Mouse (Mus musculus): ENCODE results near the gene Gm49388.
"Not testable (repeated sequence)": the region's sequence is repeated elsewhere in the genome, so short reads cannot be mapped to it uniquely, and the experiment has no call there.

The Gm49388 gene

DNA sequence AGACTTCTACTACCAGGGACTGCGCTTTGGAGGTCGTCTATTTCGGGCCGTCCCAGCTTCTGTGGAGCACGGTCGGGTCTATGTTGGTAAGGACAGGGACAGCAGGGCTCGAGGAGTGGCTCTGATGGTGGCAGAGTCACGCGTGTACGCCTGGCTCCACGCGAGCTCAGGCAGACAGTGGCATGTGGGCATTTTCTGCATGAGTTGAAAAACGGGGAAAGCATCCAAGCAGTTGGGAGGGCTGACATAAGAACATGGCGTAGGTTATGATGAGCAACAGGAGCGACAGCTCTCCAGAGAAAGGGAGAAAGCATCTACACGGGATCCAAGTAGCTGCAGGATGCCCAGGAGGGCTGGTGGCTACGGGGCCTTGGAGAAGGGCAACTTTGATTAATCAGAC lies 16.9 kb downstream of the Gm49388 start:
- no peak for DNase-seq (ENCODE audit: low spot score)

DNA sequence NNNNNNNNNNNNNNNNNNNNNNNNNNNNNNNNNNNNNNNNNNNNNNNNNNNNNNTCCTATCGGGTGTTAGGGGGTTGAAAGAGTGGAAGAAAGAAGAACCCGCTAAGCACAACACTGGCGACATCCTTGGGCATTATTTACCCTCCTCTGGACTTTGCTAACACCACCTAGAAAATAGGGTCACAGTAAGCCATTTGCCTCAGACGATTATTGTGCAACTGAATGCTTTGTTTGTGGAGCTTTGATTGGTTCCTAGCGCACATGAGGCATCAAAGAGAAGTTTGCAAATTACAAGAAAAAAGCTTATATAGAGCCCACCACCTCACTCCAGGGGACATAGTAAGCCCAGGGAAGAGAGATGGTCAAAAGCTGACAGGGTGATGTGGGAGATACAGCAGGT lies 23.4 kb downstream of the Gm49388 start:
- no peak for DNase-seq (ENCODE audit: low spot score)

DNA sequence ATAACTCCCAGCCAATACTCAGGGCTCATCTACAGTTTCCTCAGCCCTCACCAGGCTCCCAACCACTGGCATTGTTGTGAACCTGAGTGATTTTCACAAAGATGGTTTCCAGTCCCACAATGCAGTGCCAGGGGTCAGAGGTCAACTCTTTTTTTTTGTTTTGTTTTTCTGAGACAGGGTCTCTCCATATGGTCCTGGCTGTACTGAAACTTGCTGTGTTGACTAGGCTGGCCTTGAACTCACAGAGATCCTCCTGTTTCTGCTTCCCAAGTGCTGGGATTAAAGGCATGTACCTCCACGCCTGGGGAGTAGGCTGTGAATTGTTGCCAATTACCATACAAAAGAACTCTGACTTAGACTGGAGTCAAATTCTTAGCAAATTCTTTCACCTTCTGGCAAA lies 24.4 kb downstream of the Gm49388 start:
- DNase-seq (ENCODE audit: low spot score) = no peak

DNA sequence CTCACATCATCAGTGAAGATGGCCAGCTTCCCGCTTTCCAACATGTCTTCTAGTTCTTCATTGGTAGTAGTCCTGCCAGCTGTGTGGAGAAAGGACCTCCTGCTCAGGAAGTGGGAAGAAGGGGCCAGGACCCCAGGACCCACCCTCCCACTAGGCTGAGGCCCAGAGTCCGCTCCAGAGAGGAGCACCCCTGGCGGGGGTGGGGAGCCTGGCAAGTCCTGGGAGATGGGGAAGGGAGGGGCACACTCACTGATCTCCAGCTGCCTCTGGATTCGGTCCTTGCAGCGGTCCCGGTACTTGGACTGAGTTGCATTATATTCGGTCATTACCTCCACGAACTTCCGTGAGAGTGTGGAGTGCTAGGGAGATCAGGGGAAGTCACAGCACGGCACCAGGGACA lies 25.2 kb downstream of the Gm49388 start:
- no peak for DNase-seq (ENCODE audit: low spot score)

DNA sequence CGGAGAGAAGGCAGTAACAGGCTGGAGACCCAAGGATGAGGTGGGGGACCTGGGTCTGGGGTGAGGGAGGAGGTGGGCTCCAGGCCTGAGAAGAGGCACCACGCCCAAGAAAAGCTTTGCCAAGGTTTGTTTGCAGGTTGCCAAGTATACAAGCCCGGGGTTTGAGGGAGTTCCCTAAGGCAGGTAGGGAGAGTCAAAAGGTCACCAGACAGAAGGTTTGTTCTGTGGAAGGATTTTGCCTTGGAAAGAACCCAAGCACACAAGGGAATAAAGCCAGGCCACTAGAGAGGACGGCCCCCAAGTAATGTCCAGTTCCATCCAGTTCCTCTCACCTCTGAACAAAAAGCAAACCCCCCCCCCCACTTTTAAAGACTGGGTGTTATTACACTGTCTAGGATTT lies 25.8 kb downstream of the Gm49388 start:
- DNase-seq (ENCODE audit: low spot score) = no peak

DNA sequence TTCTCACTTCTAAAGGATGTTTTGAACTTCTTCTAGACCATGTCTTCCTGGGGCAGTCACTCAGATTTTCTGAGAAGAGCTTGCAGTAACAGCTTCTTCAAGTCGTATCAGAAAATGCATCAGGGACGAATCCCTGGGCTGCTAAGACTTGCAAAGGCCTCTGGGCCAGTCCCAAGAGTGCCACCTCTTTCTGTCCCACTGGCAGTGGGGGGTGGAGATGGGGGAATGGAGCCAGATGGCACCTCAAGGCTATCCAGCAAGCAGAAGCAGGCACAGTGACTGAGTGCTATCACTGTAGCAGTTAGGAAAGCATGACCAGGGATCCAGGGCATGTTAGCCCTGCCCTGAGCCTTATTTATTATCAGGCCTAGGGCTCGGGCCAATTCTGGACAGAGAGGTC lies 26.9 kb downstream of the Gm49388 start:
- no peak for DNase-seq (ENCODE audit: low spot score)

DNA sequence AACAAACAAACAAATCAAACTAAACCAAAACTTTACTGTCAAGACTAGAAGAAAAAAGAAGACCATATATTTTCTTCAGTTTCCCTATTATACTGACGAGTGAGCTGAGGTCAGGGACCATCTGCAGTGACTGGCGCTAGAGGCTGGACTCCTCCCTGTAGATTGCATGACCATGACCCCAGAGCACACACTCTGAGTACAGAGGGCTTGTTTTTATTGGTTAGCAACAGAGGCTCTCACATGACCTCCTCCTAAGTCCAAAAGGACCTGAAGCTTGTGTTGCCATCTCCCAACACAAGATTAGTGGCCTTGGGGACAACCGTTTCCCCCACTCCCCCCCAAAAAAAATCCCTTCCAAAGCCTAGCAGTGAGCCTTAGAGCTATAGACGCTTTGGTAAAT lies 28.4 kb downstream of the Gm49388 start:
- DNase-seq (ENCODE audit: low spot score) = no peak

DNA sequence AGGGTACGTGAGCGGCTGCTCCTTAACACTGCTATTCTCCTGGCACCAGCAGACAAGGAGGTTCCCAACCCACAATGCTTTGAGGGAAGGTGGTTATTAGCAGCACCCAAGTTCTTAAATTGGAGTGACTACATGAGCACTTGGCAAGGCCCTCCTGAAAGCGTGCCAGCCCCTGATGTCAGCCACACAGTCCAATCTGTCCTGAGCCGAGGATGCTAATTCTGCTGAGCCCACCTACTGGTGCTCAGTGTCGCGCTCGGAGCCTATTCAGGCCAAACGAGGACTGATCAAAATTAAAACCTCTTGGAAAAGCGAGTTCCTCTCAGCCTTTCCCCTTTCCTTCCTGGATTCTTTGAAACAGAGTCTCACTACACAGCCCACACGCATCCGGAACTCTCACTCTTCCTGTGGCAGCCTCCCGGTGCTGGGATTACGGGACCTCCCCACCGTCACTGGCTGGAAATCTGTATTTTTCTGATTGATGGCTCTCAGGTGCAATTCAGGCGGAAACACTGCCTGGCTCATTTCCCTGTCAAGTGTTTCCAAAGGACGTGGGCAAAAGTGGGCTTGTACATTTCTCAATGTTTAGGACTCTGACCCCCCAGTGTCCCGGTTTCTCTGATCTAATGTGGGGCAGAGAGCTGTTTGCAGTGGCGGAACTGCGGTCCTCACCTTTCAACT lies 29.0 kb downstream of the Gm49388 start:
- DNase-seq (ENCODE audit: low spot score) = no peak

DNA sequence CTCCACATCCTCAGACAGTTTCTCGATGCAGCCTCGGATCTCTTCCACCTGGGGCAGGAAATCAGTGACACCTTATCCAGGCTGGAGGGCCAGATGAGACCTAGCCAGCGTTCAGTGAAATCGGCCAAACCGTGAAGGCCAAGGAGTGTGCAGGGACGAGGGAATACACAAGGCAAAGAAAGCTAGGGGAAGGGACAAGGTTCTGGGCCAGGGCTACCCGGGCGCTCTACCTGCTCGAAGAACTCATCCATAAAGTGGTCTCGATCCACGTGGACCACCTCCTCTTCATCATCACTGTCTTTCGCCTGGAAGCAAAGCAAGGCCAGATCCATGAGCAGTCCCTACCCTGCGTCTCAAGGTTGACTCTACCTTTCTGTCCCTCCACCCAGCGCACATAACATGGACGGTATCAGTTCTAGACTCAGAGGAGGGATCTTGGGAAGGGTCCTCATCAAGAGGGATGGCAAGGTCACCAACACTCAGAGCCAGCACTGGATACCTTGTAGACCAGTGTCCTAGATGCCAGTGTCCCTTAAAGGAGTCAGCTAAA lies 29.8 kb downstream of the Gm49388 start:
- DNase-seq (ENCODE audit: low spot score) = no peak

DNA sequence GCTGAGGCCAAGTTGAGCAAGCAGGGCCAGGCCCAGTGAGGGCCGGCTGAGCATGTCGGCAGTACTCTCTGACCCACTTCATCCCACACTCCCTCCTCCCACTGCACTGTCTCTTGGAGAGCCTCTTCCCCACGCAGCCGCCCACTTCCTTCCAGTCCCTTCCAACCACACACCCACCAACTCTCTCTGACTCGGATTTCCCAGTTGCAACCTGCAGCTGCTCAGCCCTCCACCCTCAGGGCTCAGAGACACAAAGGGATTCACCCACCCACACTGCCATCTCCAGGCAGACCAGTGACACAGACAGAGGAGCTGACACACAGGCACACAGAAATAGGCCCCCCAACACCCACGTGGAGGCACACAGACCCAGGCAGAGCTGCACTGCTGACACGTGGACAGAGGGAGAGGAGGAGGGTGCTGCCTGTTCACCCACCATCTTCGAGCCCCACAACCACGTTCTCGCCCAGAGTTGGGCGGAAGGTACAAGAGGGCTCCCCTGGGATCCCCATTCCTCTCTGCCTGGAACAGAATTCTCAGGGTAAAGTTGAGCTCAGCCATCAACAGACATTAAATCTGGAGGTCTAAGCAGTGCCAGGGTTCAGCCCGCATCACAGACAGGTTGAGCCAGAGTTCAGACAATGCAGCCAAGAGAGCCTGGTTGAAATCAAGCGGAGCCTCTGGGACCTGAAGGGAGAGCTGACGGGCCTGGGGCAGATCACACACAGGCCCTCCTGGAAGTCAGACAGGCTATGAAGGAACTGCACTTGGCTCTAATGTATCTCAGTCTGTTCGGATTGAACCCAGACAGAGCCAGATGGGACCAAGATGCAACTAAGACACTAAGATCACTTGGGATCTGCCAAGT lies 30.8 kb downstream of the Gm49388 start:
- DNase-seq (ENCODE audit: low spot score) = peak; percentile 19

DNA sequence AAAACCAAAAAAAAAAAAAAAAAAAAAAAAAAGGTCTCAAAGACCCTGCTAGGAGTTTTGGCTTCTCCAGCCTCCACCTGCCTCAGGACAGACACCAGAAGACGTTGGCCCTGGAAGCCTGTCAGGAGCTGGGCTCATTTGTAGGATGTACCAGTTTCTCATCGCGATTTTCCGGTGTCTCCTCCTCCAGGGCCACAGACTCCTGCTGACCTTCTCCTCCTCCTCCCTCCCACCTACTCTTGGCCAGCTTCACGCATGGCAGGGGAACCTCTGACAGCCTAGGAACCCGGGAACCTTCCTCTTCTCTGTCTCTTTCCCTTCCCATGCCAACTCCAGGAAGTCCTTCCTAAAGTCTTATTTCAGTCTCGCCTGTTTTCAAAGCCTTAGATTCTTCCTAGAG lies 31.6 kb downstream of the Gm49388 start:
- DNase-seq (ENCODE audit: low spot score) = no peak

DNA sequence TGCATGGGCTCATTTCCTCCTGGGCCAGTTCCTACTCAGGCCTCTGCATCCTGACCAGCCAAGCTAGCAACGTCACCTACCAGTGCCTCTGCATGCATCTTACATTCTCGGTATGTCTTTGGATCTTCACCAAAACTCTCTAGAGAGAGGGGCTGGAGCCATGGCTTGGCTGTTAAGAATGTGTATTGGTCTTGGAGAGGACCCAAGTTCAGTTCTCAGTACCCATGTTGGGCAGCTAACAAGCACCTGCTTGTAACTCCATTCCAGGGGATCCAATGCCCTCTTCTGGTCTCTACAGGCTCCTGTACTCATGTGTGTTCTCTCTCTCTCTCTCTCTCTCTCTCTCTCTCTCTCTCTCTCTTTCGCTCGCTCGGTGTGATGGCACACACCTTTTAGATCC lies 32.4 kb downstream of the Gm49388 start:
- no peak for DNase-seq (ENCODE audit: low spot score)

DNA sequence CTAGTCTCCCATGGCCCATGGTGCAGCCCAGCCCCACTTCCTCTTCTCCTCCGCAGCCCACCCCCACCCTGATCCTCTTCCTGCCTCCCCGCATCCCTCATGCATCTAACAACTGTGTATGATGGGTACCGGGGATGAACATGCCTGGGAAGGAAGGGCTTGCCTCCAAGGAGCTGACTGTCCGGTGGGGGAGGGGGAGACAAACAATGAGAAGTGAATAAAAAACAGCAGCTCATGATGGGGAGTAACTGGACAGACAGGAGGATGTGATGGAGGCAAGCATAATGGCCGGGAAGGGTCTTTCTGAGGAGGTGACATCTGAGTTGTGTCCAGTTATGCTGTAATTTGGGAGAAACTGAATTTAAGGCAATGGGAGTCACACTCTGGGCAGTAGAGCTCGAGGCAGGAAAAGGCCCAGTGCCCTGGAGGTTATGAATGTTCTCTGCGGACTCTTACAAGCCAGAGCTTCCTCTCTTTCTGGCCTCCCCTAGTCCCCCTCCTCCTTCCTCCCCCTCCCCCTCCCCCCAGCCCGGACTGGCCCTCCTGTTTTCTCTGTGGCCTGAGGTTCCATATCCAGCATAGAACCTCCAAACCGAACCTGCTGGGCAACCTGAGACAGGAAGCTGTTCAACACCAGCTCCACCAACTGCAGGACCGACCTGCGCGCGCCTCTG lies 35.6 kb downstream of the Gm49388 start:
- no peak for DNase-seq (ENCODE audit: low spot score)

DNA sequence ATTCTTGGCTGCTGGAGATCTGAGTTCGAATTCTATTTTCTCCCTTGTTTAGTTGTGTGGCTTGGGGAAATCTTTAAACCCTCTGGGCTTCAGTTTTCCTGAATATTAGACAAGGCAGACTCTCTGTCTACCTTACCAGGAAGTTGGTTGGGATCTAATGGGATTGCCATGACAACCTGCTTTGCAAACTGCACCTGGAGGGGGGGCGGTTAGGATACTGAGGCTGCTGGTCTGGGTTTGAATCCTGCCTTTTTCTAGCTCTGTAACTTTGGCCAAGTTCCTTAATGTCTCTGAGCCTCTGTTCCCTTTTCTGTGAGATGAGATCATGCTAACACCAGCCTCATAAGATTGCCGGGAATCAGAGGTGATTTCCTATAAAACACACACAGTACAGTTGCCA lies 37.1 kb downstream of the Gm49388 start:
- no peak for DNase-seq (ENCODE audit: low spot score)

DNA sequence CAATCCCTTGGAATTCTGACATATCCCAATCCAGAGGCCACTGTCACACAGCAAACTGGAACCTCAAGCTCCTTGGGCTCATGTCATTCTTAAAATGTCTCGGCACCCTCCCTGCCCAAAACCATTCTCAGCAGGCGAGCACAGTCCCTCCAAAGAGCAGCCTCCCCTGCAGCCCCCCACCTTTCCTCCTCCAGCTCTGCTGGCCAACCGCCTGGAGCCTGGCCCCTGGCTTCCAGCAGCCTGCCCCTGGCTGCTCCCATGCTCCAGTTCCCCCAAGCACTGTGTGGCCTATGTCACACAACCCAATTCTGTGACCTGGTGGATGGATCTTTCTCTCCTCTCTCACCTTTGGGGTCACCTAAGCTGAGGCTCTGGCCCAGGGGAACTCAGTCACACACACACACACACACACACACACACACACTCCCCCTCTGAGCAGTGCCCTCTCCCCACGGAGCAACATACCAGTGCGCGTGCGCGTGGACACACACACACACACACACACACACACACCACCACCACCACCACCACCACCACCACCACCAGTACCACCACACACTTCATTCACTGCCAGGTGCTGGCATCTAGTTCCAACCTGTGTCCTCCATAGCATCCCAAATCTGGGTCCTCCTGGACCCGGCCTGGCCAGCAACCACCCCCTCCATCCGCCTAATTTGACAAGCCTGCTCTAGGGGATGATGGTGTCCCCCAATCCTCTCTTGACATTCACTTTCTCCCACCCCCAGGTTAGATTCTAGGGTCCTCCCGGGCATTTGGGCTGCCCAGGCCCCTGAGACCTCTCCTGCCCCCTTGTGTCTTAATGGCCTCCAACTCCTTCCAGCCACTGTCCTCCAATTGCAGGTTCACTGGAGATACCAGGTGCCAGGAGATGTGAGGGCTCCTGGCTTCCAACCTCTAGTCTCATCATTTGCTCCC lies 38.1 kb downstream of the Gm49388 start:
- DNase-seq (ENCODE audit: low spot score) = peak; percentile 44

DNA sequence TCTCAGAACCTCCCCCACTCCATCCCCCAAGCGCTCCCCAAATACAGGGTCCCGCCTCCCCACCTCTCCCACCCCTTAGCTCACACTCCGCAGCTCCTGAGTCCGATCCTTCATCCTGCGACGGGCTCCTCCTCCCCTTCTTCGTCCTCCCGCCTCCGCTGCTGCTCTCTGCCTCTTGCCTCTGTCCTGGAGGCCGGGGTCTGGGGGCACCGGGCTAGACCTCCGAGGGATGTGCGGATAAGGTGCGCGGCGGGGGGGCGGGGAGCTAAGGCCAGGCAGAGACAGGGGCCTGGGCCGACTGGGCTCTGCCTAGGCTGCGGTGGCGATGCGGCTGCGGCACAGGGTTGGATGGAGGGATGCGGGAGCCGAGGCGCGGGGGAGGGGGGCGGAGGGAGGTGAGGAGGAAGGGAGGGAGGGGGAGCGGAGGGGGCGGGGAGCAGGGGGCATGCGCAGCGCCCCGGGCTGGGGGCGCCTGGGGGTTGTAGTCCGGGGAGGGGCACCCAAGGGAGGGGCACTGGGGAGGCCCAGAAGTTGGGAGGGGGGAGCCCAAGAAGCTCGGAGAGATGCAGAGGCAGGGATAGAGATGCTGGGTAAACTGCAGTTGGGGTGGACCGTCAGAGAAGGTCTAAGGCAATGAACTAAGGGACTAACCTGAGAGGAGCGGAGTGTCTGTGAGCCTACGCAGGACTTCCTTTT lies 38.9 kb downstream of the Gm49388 start, which contains the start of the genes Stx4a and Stx1b:
TSS of gene Stx4a (plus strand) at position 119 of the 696 bp plus-strand sequence.
TSS of gene Stx1b (minus strand) at position 374 of the 696 bp plus-strand sequence.
- DNase-seq (ENCODE audit: low spot score) = peak; percentile 73

DNA sequence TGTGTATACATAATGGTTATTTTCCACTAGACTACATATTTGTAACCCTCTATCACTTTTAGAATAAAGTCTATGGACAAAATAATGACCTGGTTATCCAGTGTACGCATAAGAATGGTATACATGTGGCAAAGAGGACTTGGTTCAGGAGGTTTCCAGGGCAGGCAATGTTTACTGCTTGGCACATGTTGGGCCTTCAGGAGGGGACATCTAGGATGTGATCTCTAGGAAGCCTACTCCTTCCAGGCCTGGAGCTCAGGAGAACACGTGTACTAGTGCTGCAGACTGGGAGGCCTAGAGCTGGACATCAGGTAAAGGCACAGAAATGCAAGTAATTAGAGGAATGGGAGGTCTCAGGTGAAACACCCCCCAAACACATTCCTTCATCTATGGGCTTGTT lies 50.1 kb downstream of the Gm49388 start:
- DNase-seq (ENCODE audit: low spot score) = no peak

DNA sequence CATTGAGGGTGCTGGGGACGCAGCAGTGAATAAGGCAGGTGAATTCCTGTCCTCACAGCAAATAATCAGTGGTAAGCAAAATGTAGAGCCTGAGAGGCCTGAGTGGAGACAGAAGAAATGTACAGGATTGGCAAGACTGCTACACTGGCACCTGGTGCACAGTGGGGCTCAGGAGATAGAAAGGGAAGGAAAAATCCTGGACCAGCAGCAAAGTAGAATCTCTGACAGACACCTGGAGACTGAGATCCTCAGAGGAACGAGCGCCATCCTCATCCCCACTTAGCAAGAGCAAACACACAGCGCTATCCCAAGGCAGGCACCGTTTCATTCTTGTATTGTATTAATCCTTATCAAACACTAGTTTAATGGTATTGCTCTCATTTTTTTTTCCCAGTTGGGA lies 52.1 kb downstream of the Gm49388 start:
- no peak for DNase-seq (ENCODE audit: low spot score)

DNA sequence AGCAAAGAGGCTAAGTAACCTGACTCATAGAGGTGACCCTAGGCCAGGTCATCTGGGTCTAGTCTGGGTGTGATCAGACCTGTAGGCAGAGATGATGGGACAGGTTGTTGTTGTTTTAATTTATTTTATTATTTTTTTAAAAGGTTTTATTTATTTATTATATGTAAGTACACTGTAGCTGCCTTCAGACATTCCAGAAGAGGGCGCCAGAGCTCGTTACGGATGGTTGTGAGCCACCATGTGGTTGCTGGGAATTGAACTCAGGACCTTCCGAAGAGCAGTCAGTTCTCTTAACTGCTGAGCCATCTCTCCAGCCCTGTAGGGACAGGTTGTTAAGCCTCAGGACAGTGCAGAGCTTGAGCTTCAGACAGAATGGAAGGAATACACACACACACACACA lies 52.5 kb downstream of the Gm49388 start:
- DNase-seq (ENCODE audit: low spot score) = not testable (repeated sequence)

DNA sequence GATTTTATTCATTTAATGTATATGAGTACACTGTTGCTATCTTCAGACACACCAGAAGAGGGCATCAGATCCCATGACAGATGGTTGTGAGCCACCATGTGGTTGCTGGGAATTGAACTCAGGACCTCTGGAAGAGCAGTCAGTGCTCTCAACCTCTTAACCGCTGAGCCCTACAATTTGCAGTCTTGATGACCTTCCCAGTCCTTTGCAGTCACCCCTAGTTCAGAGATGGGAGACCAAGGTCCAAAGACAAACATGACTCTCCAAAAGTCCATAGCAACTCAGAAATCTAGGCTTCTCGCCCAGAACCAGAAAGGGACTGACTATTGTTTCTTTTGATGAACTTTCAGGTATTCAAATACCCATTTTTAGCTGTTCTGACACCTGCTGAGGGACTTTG lies 54.6 kb downstream of the Gm49388 start:
- DNase-seq (ENCODE audit: low spot score) = not testable (repeated sequence)

DNA sequence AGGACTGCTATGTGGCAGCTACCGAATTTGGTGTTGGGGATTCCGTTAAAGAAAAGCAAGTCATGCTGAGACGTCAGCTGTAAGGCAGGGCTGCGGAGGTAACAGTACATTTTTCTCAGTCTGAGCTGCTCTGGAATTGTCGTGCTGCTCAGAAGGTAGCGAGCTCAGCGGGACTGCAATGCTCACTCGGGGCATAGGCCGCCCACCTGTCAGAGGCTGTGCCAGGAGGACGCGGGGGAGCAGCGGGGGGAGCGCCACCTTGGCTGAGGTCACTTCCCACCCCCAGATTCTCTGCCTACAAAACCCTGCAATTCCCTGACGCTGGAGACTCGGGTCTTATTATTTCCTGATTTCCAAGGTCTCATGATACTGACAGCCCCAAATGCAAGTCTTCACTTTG lies 55.5 kb downstream of the Gm49388 start:
- DNase-seq (ENCODE audit: low spot score) = peak; percentile 30

Measured in embryo, embryonic 10.5 days (tissue).